Mouse (Mus musculus) MEL (cell line): ENCODE measurements around the gene Eif1ad. TPM values are rescaled to one million over a fixed set of nuclear protein-coding genes. Genes with fewer than 3 reads are reported as not detected.
A peak's percentile ranks its signal among the peaks of the same experiment; 100 is the strongest.

ENCODE experiments used
- DNase-seq: peaks from one replicate; pipeline ENCODE4 v3.0.0; 2011; ENCODE audit warnings: low read depth, low spot score
- H3K27ac ChIP-seq: 2 replicates; pipeline ENCODE4 v1.5.1; 2012; ENCODE audit warnings: low read depth, mild to moderate bottlenecking, control low read depth, low read length, moderate library complexity; ENCODE audit not compliant: control insufficient read depth
- H3K27me3 ChIP-seq, 2 experiments: fragments of 150-350 bp in 1 of 2; sonication (generic) in 1 of 2; 2 replicates each; pipeline ENCODE4 v1.6.1; 2012; ENCODE audit warnings: low read length in 2 of 2, mild to moderate bottlenecking in 2 of 2, improper control_type of control experiment in 1 of 2, moderate library complexity in 1 of 2; ENCODE audit not compliant: insufficient read depth in 2 of 2, control insufficient read depth in 1 of 2
- H3K36me3 ChIP-seq, 2 experiments: 2 replicates each; pipeline ENCODE4 v1.6.1; 2012 to 2014; ENCODE audit warnings: low read length in 2 of 2, improper control_type of control experiment in 1 of 2, inconsistent platforms in 1 of 2, mild to moderate bottlenecking in 1 of 2; ENCODE audit not compliant: insufficient read depth in 2 of 2, control insufficient read depth in 1 of 2
- H3K4me1 ChIP-seq, 2 experiments: fragments of 150-350 bp in 1 of 2; sonication (generic) in 1 of 2; 2 replicates each; pipeline ENCODE4 v1.6.1; 2012; ENCODE audit warnings: low read length in 2 of 2, improper control_type of control experiment in 1 of 2, mild to moderate bottlenecking in 1 of 2; ENCODE audit not compliant: insufficient read depth in 2 of 2, control insufficient read depth in 1 of 2
- H3K4me3 ChIP-seq, 2 experiments: fragments of 150-350 bp in 1 of 2; sonication (generic) in 1 of 2; 2 replicates each; pipeline ENCODE4 v1.5.1; 2012; ENCODE audit warnings: low read depth in 2 of 2, low read length in 2 of 2, mild to moderate bottlenecking in 2 of 2, moderate library complexity in 2 of 2, control low read depth in 1 of 2, improper control_type of control experiment in 1 of 2; ENCODE audit not compliant: control insufficient read depth in 1 of 2, insufficient read depth in 1 of 2
- H3K79me2 ChIP-seq: 2 replicates; pipeline ENCODE4 v1.6.1; 2012; ENCODE audit warnings: mild to moderate bottlenecking, low read length, moderate library complexity; ENCODE audit not compliant: control insufficient read depth, poor library complexity, insufficient read depth
- H3K9ac ChIP-seq: 2 replicates; pipeline ENCODE4 v1.6.1; 2012; ENCODE audit warnings: low read depth, mild to moderate bottlenecking, control low read depth, low read length, moderate library complexity; ENCODE audit not compliant: control insufficient read depth, poor library complexity, severe bottlenecking
- H3K9me3 ChIP-seq: fragments of 150-350 bp; sonication (generic); replicated peaks from 2 replicates; pipeline ENCODE4 v1.6.1; 2012; ENCODE audit warnings: mild to moderate bottlenecking, low read length, improper control_type of control experiment, moderate library complexity; ENCODE audit not compliant: insufficient read depth
- BHLHE40 ChIP-seq: IDR thresholded peaks from 2 replicates; pipeline ENCODE4 v1.6.1; 2012; ENCODE audit warnings: low read depth, mild to moderate bottlenecking, inconsistent platforms, low read length, improper control_type of control experiment, borderline replicate concordance
- CHD1 ChIP-seq: IDR thresholded peaks from 2 replicates; pipeline ENCODE4 v1.6.1; 2012; ENCODE audit warnings: low read depth, mild to moderate bottlenecking, inconsistent platforms, low read length, improper control_type of control experiment
- ELF1 ChIP-seq: IDR thresholded peaks from 2 replicates; pipeline ENCODE4 v1.6.1; 2014; ENCODE audit warnings: low read depth, mild to moderate bottlenecking, inconsistent platforms, low read length, improper control_type of control experiment, moderate library complexity
- EP300 ChIP-seq, 2 experiments: IDR thresholded peaks; 2 replicates each; pipeline ENCODE4 v1.6.1; 2011; ENCODE audit warnings: improper control_type of control experiment in 2 of 2, low read length in 2 of 2, low read depth in 1 of 2, mild to moderate bottlenecking in 1 of 2
- ETS1 ChIP-seq: IDR thresholded peaks from 2 replicates; pipeline ENCODE4 v1.6.1; 2012; ENCODE audit warnings: low read depth, mild to moderate bottlenecking, inconsistent platforms, low read length, improper control_type of control experiment, moderate library complexity
- GATA1 ChIP-seq: IDR thresholded peaks from 2 replicates; pipeline ENCODE4 v1.6.1; 2011; ENCODE audit warnings: low read depth, low read length, improper control_type of control experiment
- MAFK ChIP-seq: IDR thresholded peaks from 2 replicates; pipeline ENCODE4 v1.6.1; 2011; ENCODE audit warnings: low read depth, mild to moderate bottlenecking, low read length, improper control_type of control experiment, borderline replicate concordance
- MEF2A ChIP-seq: IDR thresholded peaks from 2 replicates; pipeline ENCODE4 v1.6.1; 2014; ENCODE audit warnings: low read depth, mild to moderate bottlenecking, inconsistent platforms, low read length, improper control_type of control experiment; ENCODE audit not compliant: poor library complexity, insufficient replicate concordance, severe bottlenecking; ENCODE audit errors: extremely low read depth
- MXI1 ChIP-seq: IDR thresholded peaks from 2 replicates; pipeline ENCODE4 v1.6.1; 2011; ENCODE audit warnings: mild to moderate bottlenecking, low read depth, low read length, improper control_type of control experiment
- MYB ChIP-seq: IDR thresholded peaks from 2 replicates; pipeline ENCODE4 v1.6.1; 2011; ENCODE audit warnings: mild to moderate bottlenecking, low read depth, low read length, improper control_type of control experiment
- MYC ChIP-seq: IDR thresholded peaks from 2 replicates; pipeline ENCODE4 v1.6.1; 2011; ENCODE audit warnings: low read depth, mild to moderate bottlenecking, low read length, improper control_type of control experiment, moderate library complexity
- NELFE ChIP-seq: IDR thresholded peaks from 2 replicates; pipeline ENCODE4 v1.6.1; 2011; ENCODE audit warnings: low read depth, low read length, improper control_type of control experiment
- POLR2A ChIP-seq, 2 experiments: IDR thresholded peaks; 2 replicates each; pipeline ENCODE4 v1.6.1; 2011 to 2012; ENCODE audit warnings: low read length in 2 of 2, mild to moderate bottlenecking in 2 of 2, control low read depth in 1 of 2, improper control_type of control experiment in 1 of 2, low read depth in 1 of 2, moderate library complexity in 1 of 2; ENCODE audit not compliant: control insufficient read depth in 1 of 2, insufficient read depth in 1 of 2, poor library complexity in 1 of 2
- RAD21 ChIP-seq: IDR thresholded peaks from 2 replicates; pipeline ENCODE4 v1.6.1; 2011; ENCODE audit warnings: mild to moderate bottlenecking, low read depth, low read length, improper control_type of control experiment
- SIN3A ChIP-seq: IDR thresholded peaks from 2 replicates; pipeline ENCODE4 v1.6.1; 2012; ENCODE audit warnings: low read length, improper control_type of control experiment, inconsistent platforms
- TBP ChIP-seq: IDR thresholded peaks from 2 replicates; pipeline ENCODE4 v1.8.0; 2011; ENCODE audit warnings: low read depth, low read length, improper control_type of control experiment
- USF2 ChIP-seq, 2 experiments: IDR thresholded peaks; 2 replicates each; pipeline ENCODE4 v1.6.1; 2011 to 2012; ENCODE audit warnings: improper control_type of control experiment in 2 of 2, low read length in 2 of 2, borderline replicate concordance in 1 of 2, inconsistent platforms in 1 of 2, low read depth in 1 of 2, mild to moderate bottlenecking in 1 of 2; ENCODE audit not compliant: insufficient read depth in 1 of 2
- ZKSCAN1 ChIP-seq: IDR thresholded peaks from 2 replicates; pipeline ENCODE4 v1.6.1; 2012; ENCODE audit warnings: low read depth, mild to moderate bottlenecking, inconsistent platforms, low read length, improper control_type of control experiment, moderate library complexity
- polyA plus RNA-seq, 2 experiments: library from polyadenylated mRNA; stranded (reverse) in 1 of 2; unstranded in 1 of 2; fragments of >175 nt in 1 of 2; fragments of >200 nt in 1 of 2; gene quantifications; 2 replicates each; pipeline versions ENCODE4 v1.2.1 to v1.2.4; 2012; ENCODE audit warnings: low replicate concordance in 2 of 2, low read depth in 1 of 2; ENCODE audit not compliant: insufficient read length in 2 of 2, insufficient read depth in 1 of 2, missing spikeins in 1 of 2
- total RNA-seq: library from RNA; depleted of rRNA; stranded (reverse); fragments of 300-350 nt; gene quantifications from 2 replicates; pipeline ENCODE4 v1.2.3, GENCODE M21; 2012

The Eif1ad gene
- total and polyA plus RNA-seq, 3 experiments, result 121 to 129 TPM; not detected in 1

GRCm38 (mm10) chr19:5408057-5409001 lies 41.8 kb downstream of the Eif1ad start (continued):
- TF ChIP-seq EP300 (IDR thresholded peaks at IDR 0.05; ENCODE audit: low read depth in 1 of 2, low read length in 2 of 2) (0 out of 4 replicates have a peak, but pooled peaks of 1 of the 2 experiments have one; percentile 6), CHD1 (no peak), ETS1 (0 out of 2 replicates have a peak, but pooled peaks have one; percentile 17)

GRCm38 (mm10) chr19:5409068-5409467 lies 42.5 kb downstream of the Eif1ad start:
- no peak overlapping the region for H3K9ac ChIP-seq
- H3K4me3 ChIP-seq, result no peak overlapping the region
- H3K79me2 ChIP-seq, result no peaks in the 10 kb centered on the region
- peaks cover 6 to 19% of the 10 kb centered on the region in 2 experiments for H3K4me1 ChIP-seq
- no peaks in the 10 kb centered on the region for H3K27me3 ChIP-seq
- H3K27ac ChIP-seq, result no peak overlapping the region
- peaks cover 0 to 3% of the 10 kb centered on the region in 2 experiments; a peak in 2 of 4 replicates for H3K36me3 ChIP-seq
- H3K9me3 ChIP-seq, result no peaks in the 10 kb centered on the region
- no peak for DNase-seq
- TF ChIP-seq ELF1, result no peak
- TF ChIP-seq RAD21, result no peak
- no peak for TF ChIP-seq MEF2A
- TF ChIP-seq GATA1, result no peak
- no peak for TF ChIP-seq SIN3A
- no peak for TF ChIP-seq MAFK
- no peak for TF ChIP-seq TBP
- no peak for TF ChIP-seq CHD1
- TF ChIP-seq USF2 (IDR thresholded peaks at IDR 0.05; ENCODE audit: borderline replicate concordance in 1 of 2, insufficient read depth in 1 of 2, low read depth in 1 of 2, low read length in 2 of 2), result no peak
- no peak for TF ChIP-seq EP300 (IDR thresholded peaks at IDR 0.05; ENCODE audit: low read depth in 1 of 2, low read length in 2 of 2)

- Histone ChIP-seq H3K9me3 (no peaks in the 10 kb centered on the region), H3K27ac (no peak overlapping the region), H3K27me3 (no peaks in the 10 kb centered on the region), H3K36me3 (peaks cover 0 to 3% of the 10 kb centered on the region in 2 experiments; a peak in 2 of 4 replicates), H3K9ac (no peak overlapping the region), H3K4me3 (no peak overlapping the region), H3K4me1 (peaks cover 6 to 19% of the 10 kb centered on the region in 2 experiments), H3K79me2 (no peaks in the 10 kb centered on the region)
- TF ChIP-seq NELFE (no peak), ZKSCAN1 (no peak), MXI1 (no peak), POLR2A (IDR thresholded peaks at IDR 0.05; ENCODE audit: control insufficient read depth in 1 of 2, insufficient read depth in 1 of 2, low read depth in 1 of 2, low read length in 2 of 2, poor library complexity in 1 of 2) (no peak), MYC (no peak), BHLHE40 (no peak), MYB (no peak)
- no peak for DNase-seq
Measured at GRCm38 (mm10) chr19:5410641-5411040, 44.1 kb downstream of the Eif1ad start.
